Mouse (Mus musculus): ENCODE data around the gene Nap1l3. TPM values are rescaled to one million over a fixed set of nuclear protein-coding genes. Genes with fewer than 3 reads are reported as not detected.

Nap1l3 gene
- polyA plus RNA-seq (2017; shearing (Covaris generic)), result 0.32 TPM

DNA sequence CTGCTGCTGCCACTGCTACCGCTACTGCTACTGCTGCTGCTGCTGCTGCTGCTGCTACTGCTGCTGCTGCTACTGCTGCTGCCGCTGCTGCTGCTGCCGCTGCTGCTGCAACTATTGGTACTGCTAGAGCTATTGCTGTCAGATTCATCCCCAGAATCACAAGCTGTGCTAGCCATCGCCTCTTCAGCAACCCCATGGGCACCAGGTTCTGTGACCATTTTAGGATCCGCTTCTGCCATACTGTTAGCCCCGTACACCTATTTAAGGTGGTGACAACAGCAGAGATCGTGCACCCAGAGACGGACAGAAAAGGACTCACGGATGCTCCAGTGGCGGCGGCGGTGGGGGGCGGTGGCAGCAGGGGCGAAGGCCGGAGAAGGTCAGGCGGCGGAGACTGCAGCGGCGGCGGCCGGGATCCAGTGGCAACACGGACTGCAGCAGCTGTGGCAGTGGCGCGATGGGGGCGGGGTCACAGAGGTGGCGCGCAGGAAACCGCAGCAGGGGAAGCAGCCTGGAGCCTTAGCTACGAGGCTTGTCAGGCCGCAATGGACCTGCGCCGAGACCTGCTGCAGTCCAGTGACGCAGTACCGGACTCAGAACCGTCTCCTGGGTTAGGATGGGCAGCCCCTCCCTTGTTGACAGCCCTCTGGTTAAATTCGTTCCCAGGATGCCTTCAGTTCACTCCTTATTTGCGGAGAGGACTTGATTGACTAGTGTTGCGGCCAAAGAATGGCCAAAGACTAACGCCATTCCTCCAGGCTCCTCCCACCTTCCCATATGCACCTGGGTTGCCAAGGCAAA lies at the start of gene Nap1l3:
Gene Nap1l3, minus strand, starts transcription at position 621 of the 801 bp plus-strand sequence.

Data from activated CD4-positive, CD25-positive, alpha-beta regulatory T cell, adult 9 weeks (primary cell).